Mouse (Mus musculus) cerebellum, adult (tissue): ENCODE measurements at regions not wholly inside any gene's neighbourhood (a gene's known extent, or its start where the extent isn't known, plus 50 kb on each side); places are given as distances from the start of the nearest gene placed in this dataset.
A peak's percentile ranks its signal among the peaks of the same experiment; 100 is the strongest.

Experiments
- ATAC-seq: cut with Nextera tagmentation; 2 replicates; pipeline ENCODE4 v1.9.2; 2017; ENCODE audit warnings: mild to moderate bottlenecking, moderate library complexity, mixed read lengths; ENCODE audit not compliant: insufficient number of reproducible peaks, low FRiP score, low TSS enrichment

GRCm38 (mm10) chr3:34527546-34527945 is 122.7 kb upstream of the Sox2 start:
- no peak for ATAC-seq

GRCm38 (mm10) chr3:34525730-34526129 is 124.5 kb upstream of the Sox2 start:
- no peak for ATAC-seq

- ATAC-seq, result no peak
Measured at GRCm38 (mm10) chr3:34522054-34522684, 128.0 kb upstream of the Sox2 start.

- no peak for ATAC-seq
Measured at GRCm38 (mm10) chr3:34521357-34522053, 128.7 kb upstream of the Sox2 start.

- no peak for ATAC-seq
Measured at GRCm38 (mm10) chr3:34512503-34513145, 137.6 kb upstream of the Sox2 start.

GRCm38 (mm10) chr3:34510723-34511122 is 139.5 kb upstream of the Sox2 start:
- no peak for ATAC-seq

GRCm38 (mm10) chr3:34509160-34509559 is 141.0 kb upstream of the Sox2 start:
- no peak for ATAC-seq

GRCm38 (mm10) chr3:34504573-34504894 is 145.7 kb upstream of the Sox2 start:
- no peak for ATAC-seq

- no peak for ATAC-seq
Measured at GRCm38 (mm10) chr3:34503874-34504572, 146.2 kb upstream of the Sox2 start.

- ATAC-seq, result peak; percentile 23; the same call in 1 of the 2 replicates
Measured at GRCm38 (mm10) chr3:34496839-34497238, 153.4 kb upstream of the Sox2 start.

GRCm38 (mm10) chr3:34495615-34496014 is 154.6 kb upstream of the Sox2 start:
- ATAC-seq, result no peak

GRCm38 (mm10) chr3:34493921-34494320 is 156.3 kb upstream of the Sox2 start:
- ATAC-seq, result no peak

GRCm38 (mm10) chr3:34489008-34489407 is 161.2 kb upstream of the Sox2 start:
- ATAC-seq, result no peak

GRCm38 (mm10) chr3:34486441-34487050 is 163.7 kb upstream of the Sox2 start:
- ATAC-seq, result no peak

GRCm38 (mm10) chr3:34485345-34486223 is 164.6 kb upstream of the Sox2 start:
- ATAC-seq, result no peak

GRCm38 (mm10) chr3:34483934-34484333 is 166.3 kb upstream of the Sox2 start:
- ATAC-seq, result no peak

GRCm38 (mm10) chr3:34481821-34482713 is 168.1 kb upstream of the Sox2 start:
- ATAC-seq, result no peak

GRCm38 (mm10) chr3:34481314-34481713 is 168.9 kb upstream of the Sox2 start:
- ATAC-seq, result no peak

GRCm38 (mm10) chr3:34474126-34474525 is 176.1 kb upstream of the Sox2 start:
- no peak for ATAC-seq
